Mouse (Mus musculus) retina, postnatal 1 day (tissue): ENCODE results near the gene Rnf114.
A peak's percentile ranks its signal among the peaks of the same experiment; 100 is the strongest.

Source experiments
- DNase-seq: peaks from one replicate; pipeline ENCODE4 v3.0.0-alpha.2; 2012

Rnf114 gene

DNA sequence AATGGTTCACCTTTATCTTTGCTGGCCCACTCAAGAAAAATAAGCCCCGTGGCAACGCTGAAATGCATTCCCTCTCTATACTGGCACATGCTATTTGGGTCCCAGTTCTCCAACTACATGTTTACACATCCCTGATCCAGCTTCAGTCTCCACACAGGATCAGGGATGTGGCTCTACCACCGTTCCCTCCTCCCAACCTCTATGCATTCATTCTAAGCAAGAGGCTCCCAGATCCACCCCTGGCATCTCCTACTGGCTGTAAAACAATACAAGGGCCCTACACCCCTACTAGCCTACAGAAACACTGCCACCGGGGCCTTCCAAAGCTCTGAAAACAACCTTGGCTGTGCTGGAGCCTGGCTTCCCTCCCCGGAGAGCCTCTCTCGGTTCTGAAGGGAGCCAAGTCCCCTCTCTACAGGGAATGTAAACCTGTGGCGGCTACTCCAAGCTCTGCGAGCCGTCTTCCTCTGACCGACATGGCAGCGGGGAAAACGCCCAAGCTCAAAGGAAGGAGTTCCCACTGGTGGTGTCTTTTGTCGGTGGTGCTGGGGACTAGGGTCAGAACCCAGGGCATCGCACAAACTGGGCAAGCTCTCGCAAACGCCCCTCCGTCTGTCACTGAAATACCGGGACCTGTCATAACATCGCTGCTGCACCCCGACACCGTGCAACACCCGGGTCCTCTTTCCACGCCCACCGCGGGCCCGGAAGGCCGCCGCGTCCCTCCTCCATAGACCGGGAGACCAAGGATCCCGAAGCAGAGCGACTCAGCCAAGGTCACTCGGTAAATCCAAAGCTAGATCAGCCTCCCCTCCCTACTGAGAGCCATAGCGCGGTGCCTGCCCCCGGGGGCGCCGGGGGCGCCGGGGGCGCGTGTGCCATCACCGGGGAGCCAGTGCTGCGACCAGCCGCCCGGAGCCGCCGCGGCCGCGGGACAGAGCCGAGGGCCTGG is at the start of gene Rnf114:
Rnf114 (plus strand) TSS at position 889 of the 952 bp plus-strand sequence.
- DNase-seq = no peak

DNA sequence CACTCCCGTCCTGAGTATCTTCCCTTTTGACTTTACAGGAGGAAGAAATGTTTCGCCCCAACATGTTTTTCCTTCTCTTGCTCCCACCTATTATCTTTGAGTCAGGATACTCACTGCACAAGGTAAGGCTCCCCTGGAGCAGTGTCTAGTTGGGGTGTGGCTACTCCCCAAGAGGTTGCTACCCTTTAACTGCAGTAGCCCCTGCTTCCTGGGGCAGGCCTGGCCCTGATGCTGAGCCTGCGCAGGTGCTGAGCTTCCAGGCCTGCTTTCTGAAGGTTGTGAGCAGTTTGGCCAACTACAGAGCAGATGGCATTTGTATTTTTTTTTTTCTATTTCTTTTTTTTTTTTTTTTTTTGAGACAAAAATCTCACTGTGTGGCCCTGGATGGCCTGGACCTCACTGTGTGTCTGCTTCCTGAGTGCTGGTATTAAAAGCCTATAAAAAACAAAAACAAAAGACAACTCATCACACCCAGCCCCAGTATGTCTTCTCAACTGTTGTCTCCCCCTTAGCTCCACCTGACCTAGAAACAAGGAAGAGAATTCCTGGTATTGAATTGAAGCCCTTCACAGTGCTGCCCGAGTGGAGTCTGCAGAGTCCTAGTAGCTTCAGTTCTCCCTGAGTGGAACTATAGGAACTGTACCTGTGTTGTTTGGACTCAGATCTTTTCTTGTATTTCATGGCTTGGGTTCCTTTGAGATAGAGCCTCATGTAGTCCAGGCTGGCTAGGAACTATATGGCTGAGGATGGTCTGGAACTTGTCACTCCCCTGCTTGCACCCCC is 48.8 kb upstream of the Rnf114 start:
- no peak for DNase-seq

DNA sequence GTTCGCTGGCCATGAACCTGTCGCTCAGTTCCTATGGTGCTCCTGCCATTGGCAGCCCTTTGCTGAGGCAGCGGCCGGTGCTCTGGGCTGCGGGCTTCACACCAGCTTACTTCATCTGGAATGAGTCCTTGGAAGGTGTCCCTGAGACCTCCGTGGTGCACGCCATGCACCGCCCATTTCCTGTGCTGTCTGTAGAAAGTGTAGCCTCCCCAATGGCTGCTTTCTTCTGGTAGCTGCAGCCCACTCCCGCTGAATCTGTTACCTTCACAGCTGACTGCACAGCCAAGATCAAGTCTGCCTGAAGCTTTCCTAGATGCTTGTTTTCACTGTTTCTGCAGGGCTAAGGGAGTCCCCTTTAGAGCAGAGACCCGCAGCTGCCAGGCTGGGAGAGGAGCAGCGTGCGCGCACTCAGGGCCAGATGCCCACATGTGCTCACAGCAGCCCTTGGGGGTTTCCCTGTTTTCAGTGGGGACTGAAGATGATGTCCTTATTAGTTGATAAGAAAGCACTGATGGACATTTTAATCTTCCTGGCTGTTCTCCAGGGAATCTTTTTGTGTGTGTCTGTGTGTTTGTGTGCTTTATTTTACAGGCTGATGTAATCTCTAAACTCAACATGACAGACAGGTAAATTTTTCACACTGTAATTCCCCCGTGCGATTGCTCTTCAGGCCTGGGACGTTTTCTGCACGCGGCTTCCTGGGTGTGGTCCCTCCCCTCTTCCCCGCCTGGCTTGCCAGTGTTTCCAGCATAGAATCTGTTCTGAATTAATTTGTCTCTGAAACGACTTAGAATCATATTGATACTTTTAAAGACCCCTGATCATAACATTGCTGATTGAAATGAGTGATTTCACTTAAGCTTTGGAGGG is 46.3 kb upstream of the Rnf114 start:
- DNase-seq = peak; percentile 49

DNA sequence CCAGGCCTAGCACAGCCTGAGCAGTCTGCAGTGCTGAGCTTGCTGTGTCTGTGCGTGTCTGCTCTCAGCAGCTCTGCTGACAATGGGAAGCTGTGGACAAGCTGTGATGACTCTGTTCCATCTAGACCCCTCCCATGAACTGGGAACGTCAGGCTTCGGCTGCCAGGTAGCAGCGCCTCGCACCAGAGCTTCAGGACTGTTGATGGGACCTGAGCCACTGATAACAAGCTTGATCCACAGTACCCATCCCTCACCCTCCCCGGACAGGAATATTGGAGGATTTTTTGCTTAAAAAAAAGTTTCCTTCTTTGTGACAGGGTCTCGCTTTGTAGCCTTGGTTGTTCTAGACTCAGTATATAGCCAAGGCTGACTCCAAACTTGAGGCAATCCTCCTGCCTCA is 45.2 kb upstream of the Rnf114 start:
- DNase-seq = no peak

- no peak for DNase-seq
Measured at GRCm38 (mm10) chr2:167447629-167448028, 44.8 kb upstream of the Rnf114 start.

DNA sequence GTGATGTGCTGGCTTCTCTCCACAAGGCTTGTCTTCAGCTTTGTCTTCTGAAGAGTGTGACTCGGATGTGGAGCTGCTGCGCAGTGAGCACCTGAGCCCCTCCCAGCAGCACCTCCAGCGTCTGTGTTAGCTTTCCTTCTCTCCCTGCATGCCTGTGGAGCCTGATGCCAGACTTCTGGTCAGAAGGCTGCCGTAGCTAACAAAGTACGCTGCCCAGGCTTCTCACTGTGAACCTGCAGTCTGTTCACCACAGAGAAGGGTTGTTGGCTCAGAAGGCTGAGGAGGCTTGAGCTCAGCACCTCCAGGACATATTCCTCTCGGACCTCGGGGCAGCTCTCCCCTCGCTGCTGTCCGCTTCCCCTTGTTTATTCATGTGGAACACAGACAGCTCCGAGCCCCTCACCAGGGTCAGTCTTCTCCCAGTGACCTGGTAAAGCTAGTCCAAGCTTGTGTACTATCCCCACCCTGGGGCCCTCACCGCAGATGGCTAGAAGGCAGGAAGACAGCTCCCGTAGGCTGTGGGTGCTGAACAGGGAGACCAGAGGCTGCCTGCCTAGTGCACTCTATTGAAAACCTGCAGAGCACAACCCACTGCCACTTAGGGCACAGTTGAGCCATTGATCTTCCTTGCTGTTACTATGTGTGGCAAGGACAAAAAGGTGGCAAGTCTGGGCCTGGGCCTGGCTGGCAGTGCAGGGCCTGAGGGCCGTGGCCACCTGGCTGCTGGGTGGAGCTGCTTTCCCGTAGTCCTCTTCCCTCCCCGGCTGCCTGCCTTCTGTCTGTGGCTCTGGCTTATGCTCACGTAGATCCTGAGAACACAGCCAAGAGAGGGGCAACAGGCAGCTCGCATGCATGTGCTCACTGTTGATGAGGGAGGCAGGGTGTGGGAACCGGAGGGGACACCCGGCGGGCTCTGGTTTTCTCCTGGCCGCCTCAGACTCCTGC is 42.8 kb upstream of the Rnf114 start:
- DNase-seq = no peak

GRCm38 (mm10) chr2:167450647-167451046 is 41.8 kb upstream of the Rnf114 start:
- DNase-seq = no peak

DNA sequence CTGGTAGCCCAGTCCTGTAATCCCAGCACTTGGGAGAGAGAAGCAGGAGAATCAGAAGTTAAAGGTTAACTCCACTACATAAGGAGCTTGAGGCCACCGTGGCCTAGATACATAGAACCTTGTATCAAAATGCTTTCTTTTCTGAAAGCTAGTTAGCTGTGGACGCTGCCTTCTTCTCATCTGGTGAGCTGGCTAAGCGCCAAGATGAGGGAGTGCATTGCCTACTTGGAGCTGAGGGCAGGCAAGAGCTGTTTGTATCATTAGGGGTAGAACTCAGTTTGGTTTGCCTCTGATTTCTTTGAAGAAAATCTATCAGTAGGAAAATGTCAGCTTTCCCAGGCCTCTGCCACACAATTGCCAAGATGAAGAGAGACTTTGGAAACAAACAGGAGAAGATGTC is 38.6 kb upstream of the Rnf114 start:
- DNase-seq = no peak

DNA sequence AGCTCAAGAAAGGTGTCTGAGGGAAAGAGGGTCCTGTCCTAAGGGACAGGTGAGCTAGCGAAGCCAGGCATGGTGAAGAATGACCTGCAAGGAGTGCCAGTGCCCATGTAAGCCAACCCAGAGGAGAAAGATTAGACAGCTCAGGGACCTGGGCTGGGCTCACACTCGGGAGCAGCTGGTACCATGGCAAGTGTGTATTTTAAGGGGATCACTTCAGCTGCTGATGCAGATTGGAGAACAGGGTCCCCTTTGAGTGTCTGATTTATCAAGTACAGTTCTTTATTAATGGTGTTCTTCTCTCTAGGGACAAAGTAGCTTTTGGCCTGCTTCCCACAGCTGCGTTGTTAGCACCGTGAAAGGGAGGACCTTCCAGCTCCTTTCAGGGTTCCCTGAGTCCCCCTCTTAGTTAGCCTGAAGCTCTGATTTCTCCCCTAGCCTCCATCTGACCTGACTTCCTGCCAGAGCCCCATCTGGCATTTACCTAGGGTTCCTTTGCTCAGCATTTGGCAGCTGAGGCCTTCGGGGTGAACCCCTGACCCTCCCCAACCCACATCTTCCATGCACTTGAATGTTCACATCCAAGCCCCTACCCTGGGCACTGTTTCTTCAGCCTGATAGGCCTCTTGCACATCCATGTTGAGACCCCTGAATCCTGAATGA is 36.0 kb upstream of the Rnf114 start:
- DNase-seq = no peak

- no peak for DNase-seq
Measured at GRCm38 (mm10) chr2:167457213-167457612, 35.2 kb upstream of the Rnf114 start.

DNA sequence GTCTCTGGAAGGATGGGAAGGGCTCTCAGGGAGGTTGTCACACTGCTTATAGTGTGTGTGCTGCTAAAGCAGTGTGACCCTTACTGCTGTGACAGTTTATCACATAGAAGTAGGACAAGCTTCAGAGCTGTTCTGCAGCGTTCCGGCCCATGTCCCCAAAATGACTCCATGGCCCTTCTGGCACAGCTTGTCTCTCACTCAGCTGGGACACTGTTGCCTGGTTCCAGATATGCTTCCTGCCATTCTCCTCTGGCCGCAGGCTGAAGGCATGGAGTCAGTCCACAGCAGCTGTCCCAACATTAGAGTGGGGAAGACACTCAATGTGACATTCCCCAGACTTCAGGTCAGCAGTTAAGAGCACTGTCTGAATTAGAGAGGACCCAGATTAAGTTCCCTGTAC is 33.9 kb upstream of the Rnf114 start:
- no peak for DNase-seq

DNA sequence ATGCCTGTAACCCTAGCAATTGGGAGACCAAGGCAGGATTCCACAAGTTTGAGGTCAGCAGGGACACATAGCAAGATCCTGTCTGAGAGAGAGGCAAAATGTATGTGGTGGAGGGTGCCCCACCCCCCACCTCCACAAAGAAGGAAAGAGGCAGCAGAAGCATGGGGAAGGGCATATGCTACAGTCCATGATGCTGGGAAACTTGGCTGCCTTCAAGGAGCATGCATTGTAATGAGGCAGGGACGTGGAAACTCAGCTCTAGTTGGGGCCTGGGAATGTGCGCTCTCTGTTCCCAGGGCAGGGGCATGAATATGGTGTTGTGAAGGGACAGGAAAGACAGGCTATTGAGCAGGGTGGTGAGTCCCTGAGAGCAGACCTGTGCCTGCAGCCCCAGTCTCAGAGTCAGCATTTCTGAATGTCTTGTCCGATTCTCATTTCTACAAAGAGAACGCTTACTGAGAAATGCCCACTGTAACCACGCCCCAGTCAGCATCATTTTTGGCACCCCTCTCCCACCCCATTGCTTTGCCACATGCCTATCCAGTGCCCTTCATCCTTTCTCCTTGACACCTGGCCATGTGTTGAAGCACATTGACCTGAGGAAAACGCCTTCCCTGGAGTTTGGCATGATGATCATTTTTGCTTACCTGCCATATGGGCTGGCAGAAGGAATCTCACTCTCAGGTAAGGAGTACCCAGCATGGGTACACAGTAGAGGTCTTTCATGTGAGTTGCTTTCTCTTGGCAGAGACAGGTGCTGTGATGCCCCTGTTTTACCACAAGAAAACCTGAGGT is 33.2 kb upstream of the Rnf114 start:
- no peak for DNase-seq

- DNase-seq = peak; percentile 72
Measured at GRCm38 (mm10) chr2:167462954-167463353, 29.5 kb upstream of the Rnf114 start.

- DNase-seq = no peak
Measured at GRCm38 (mm10) chr2:167463802-167464201, 28.6 kb upstream of the Rnf114 start.

DNA sequence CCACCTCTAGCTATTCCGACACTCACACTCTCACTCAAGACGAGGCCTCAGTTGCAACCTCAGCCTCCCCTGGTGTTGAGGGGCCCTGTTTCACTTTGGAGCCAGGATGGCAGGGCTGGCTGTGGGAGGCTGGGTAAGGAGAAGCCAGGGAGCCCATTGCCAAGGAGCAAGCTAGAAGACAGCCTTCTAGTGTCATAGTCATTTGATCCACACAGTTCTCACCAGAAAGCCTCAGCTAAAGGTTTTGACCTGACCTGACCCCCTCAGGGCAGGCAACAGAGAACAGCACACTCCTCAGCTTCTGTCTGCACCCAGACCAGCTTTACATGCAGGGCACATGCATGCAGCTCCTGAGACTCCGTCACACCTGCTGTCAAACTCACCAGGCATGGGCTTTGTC is 26.5 kb upstream of the Rnf114 start:
- DNase-seq = no peak

- DNase-seq = no peak
Measured at GRCm38 (mm10) chr2:167467214-167467613, 25.2 kb upstream of the Rnf114 start.

- no peak for DNase-seq
Measured at GRCm38 (mm10) chr2:167468444-167468843, 24.0 kb upstream of the Rnf114 start.

DNA sequence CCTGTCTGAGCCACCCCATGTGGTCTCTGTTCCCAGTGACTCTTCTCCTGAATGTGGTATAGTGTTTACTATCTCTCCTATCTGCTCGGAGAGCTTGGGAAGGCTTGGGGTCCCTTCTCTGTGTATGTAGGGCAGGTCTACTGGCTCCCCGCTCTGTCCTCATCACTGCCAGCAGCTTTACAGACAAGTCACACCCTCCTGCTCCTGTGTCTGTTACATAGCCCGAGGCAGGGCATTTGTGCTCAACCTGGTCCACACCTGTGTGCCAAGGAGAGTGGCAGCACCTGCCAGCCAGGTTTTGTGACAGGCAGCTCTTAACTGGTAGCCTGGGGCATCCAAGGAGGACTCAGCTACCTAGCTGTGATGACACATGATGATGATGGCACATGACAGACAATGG is 21.8 kb upstream of the Rnf114 start:
- no peak for DNase-seq

DNA sequence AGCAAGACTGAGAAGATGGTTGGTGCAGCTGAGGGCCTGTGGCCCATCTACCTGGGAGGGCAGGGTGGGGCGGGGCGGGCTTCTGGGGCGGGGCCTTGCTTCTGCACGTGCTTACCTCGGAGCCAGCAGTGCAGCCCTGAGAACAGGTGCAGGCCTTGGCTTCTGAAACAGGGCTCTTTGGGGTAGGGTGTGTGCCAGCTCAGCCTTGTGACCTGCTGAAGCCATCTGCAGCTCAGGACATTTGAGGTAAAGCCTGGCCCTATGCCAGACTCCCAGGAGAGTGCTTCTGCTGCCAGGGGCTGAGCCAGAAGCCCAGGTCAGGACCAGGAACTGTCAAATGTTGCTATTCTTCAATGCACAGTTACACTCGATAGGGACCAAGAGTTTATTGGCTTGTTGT is 20.9 kb upstream of the Rnf114 start:
- no peak for DNase-seq

- no peak for DNase-seq
Measured at GRCm38 (mm10) chr2:167474218-167474617, 18.2 kb upstream of the Rnf114 start.
